Mouse (Mus musculus): ENCODE measurements around the gene Bard1. TPM values are rescaled to one million over a fixed set of nuclear protein-coding genes. Genes with fewer than 3 reads are reported as not detected.

Bard1 gene
- total RNA-seq, 2 experiments from 2014 or later: 3.3 to 3.4 TPM

GRCm38 (mm10) chr1:71052756-71053155, 50.2 kb downstream of the Bard1 start:
- intact Hi-C loops (cut with DNase I): loop anchor here (5.0 kb wide), 1 partner anchor 455 kb away; no protein-coding TSS in a partner anchor
- no peak for DNase-seq

GRCm38 (mm10) chr1:71052252-71052651, 50.7 kb downstream of the Bard1 start:
- intact Hi-C loops (cut with DNase I): loop anchor here (5.0 kb wide), 1 partner anchor 455 kb away; no protein-coding TSS in a partner anchor
- no peak for DNase-seq

- DNase-seq: no peak
These were observed 57.8 kb downstream of the Bard1 start for GRCm38 (mm10) chr1:71045141-71045540.

GRCm38 (mm10) chr1:71043951-71044350, 59.0 kb downstream of the Bard1 start:
- DNase-seq: no peak

More at GRCm38 (mm10) chr1:71045141-71045540, 57.8 kb downstream of the Bard1 start:
- intact Hi-C loops (cut with DNase I): no loop called here

GRCm38 (mm10) chr1:71036999-71037398, 65.9 kb downstream of the Bard1 start:
- no peak for DNase-seq
- intact Hi-C loops (cut with DNase I): no loop called here

More at GRCm38 (mm10) chr1:71043951-71044350, 59.0 kb downstream of the Bard1 start:
- intact Hi-C loops (cut with DNase I): no loop called here

- intact Hi-C loops (cut with DNase I): no loop called here
- DNase-seq: no peak
These were observed 67.4 kb downstream of the Bard1 start for GRCm38 (mm10) chr1:71035565-71035964.

- DNase-seq: no peak
- intact Hi-C loops (cut with DNase I): no loop called here
These were observed 80.2 kb downstream of the Bard1 start for GRCm38 (mm10) chr1:71022766-71023165.

GRCm38 (mm10) chr1:71014345-71014744, 88.6 kb downstream of the Bard1 start:
- intact Hi-C loops (cut with DNase I): no loop called here
- no peak for DNase-seq

- no peak for DNase-seq
- intact Hi-C loops (cut with DNase I): no loop called here
These were observed 96.9 kb downstream of the Bard1 start for GRCm38 (mm10) chr1:71005998-71006397.

GRCm38 (mm10) chr1:71004177-71004576, 98.8 kb downstream of the Bard1 start:
- no peak for DNase-seq
- intact Hi-C loops (cut with DNase I): no loop called here

- intact Hi-C loops (cut with DNase I): no loop called here
- DNase-seq: no peak
These were observed 99.2 kb downstream of the Bard1 start for GRCm38 (mm10) chr1:71003741-71004140.

- intact Hi-C loops (cut with DNase I): no loop called here
- peak in 1 of 2 experiments; percentile 1 for DNase-seq
These were observed 105.5 kb downstream of the Bard1 start for GRCm38 (mm10) chr1:70997377-70997993.

- no peak for DNase-seq
- intact Hi-C loops (cut with DNase I): no loop called here
These were observed 106.2 kb downstream of the Bard1 start for GRCm38 (mm10) chr1:70996766-70997165.

Measured in heart, postnatal 10 days (tissue).